Mouse (Mus musculus) embryonic fibroblast, embryonic 13.5 days (primary cell): ENCODE measurements around the gene Map3k20. TPM values are rescaled to one million over a fixed set of nuclear protein-coding genes. Genes with fewer than 3 reads are reported as not detected.
A peak's percentile ranks its signal among the peaks of the same experiment; 100 is the strongest.

ENCODE experiments used
- H3K27ac ChIP-seq: 2 replicates; pipeline ENCODE4 v1.5.1; 2012; ENCODE audit warnings: low read length, control low read depth, inconsistent platforms; ENCODE audit not compliant: insufficient read depth
- H3K4me1 ChIP-seq: 2 replicates; pipeline ENCODE4 v1.6.1; 2011; ENCODE audit warnings: low read length; ENCODE audit not compliant: control insufficient read depth, insufficient read depth
- H3K4me3 ChIP-seq: 2 replicates; pipeline ENCODE4 v1.5.1; 2011; ENCODE audit warnings: mild to moderate bottlenecking, control low read depth, low read length; ENCODE audit not compliant: insufficient read depth
- CTCF ChIP-seq: IDR thresholded peaks from 2 replicates; pipeline ENCODE4 v1.5.1; 2011; ENCODE audit warnings: mild to moderate bottlenecking, control low read depth, low read length, moderate library complexity, borderline replicate concordance; ENCODE audit not compliant: insufficient read depth
- POLR2A ChIP-seq: IDR thresholded peaks from 2 replicates; pipeline ENCODE4 v1.6.1; 2011; ENCODE audit warnings: low read depth, mild to moderate bottlenecking, control low read depth, low read length, moderate library complexity
- polyA plus RNA-seq: library from polyadenylated mRNA; stranded (reverse); fragments of >200 nt; gene quantifications from 2 replicates; pipeline ENCODE4 v1.2.4, GENCODE M21; 2011; ENCODE audit warnings: low read depth; ENCODE audit not compliant: missing spikeins, insufficient read length

Gene Map3k20
- polyA plus RNA-seq = 103 and 118 TPM in 2 replicates

DNA sequence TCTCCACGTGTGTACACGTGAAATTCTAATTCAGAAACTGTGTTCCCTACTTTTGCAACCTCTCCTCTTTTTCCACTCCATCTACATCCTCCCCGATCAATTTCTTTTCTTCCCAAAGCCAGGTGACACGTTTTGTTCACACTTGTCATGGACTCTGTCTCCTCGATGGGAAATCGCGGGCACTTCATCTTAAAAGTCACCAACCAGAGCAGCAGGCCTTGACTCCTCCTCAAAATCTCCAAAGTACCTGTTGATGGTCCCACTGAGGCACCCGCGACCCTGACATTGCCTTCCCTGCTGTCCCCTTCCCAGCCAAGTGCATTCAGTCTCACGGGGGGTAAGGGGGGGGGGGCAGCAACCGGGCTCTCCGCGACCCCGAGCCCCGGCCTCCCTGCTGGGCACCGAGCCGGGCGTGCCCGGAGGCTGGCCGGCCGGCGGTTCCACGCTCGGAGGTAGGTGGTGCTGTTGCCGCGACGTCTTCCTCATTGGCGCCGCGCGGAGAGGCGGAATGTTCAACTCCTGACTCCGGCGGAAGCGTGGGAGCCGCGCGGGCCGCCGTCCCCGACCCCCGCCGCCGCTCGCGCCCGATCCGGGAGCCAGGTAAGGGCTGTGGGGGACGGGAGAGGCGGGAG lies at the start of gene Map3k20:
TSS of gene Map3k20 (plus strand) at position 382 of the 632 bp plus-strand sequence.
- Histone ChIP-seq H3K4me1 (peaks cover 15% of the 10 kb centered on the region), H3K27ac (peak within 1 kb of the TSS; percentile 92)
- TF ChIP-seq CTCF (peak; percentile 24; the same call in 1 of the 2 replicates), POLR2A (peak; percentile 31)

DNA sequence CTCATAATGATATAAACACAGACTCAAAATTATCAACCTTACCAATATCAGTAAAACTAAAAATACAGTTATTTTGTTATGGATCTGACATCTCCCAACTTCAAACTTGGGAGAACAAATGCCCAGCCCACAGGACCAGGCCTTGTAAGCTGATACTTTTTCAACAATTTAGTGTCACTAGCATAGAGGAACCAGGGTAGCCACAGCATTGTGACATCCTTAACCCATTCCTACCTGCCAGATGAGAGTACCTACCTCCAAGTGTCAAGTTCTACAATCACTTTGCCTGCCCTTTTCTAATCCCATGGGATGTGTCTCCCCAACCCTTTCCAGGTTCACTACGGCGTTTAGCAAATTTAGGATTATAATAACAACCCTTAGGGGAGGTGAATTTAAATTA lies 47.0 kb upstream of the Map3k20 start:
- no peaks in the 10 kb centered on the region for H3K4me1 ChIP-seq
- TF ChIP-seq CTCF (no peak), POLR2A (no peak)
- H3K4me3 ChIP-seq = no peak overlapping the region
- peak overlapping the region; percentile 20; the same call in 1 of the 2 replicates for H3K27ac ChIP-seq

More for the DNA sequence above, at the start of gene Map3k20:
- peak within 1 kb of the TSS; percentile 98 for H3K4me3 ChIP-seq

DNA sequence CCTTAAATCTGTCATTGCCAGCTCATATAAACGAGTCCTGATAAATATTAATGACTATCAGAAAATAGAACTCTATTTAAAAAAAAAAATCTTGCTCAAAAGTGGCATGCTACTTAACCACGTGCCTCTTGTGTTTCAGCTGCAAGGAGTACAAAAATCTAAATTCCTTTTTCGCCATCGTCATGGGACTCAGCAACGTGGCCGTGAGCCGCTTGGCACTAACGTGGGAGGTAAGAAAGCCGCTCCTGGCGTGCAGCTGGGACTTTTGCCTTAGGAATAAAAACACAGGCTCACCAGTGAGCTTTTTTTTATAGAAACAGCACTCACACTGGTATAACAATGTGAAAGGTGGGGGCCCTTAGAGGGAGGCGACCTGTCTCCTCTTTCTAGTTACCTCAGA lies 46.5 kb upstream of the Map3k20 start:
- H3K4me1 ChIP-seq = no peaks in the 10 kb centered on the region

DNA sequence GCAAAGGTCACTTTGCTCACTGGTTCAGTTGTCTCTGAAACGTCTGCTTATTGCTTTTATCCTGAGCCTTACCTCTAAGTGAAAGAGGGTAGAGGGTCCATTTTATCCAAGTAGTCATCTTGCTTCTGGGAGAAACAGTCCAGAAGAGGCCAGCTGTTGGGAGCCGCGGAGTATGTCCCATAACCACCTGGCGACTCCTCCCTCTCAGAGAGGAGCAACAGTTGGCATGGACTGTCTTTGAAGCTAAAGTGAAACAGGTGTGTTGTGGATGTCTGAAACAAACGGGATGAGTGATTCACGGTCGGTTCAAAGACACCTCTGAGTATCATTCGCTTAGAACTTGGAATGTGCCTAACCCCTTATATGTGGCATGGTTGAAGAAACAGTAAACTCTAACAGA lies 46.0 kb upstream of the Map3k20 start:
- Histone ChIP-seq H3K27ac (0 out of 2 replicates have a peak overlapping the region, but pooled peaks have one; percentile 14), H3K4me1 (no peaks in the 10 kb centered on the region)

More for the DNA sequence above, 46.5 kb upstream of the Map3k20 start:
- H3K4me3 ChIP-seq = no peak overlapping the region
- no peak for TF ChIP-seq POLR2A
- TF ChIP-seq CTCF = no peak
- H3K27ac ChIP-seq = peak overlapping the region; percentile 14; the same call in 1 of the 2 replicates

DNA sequence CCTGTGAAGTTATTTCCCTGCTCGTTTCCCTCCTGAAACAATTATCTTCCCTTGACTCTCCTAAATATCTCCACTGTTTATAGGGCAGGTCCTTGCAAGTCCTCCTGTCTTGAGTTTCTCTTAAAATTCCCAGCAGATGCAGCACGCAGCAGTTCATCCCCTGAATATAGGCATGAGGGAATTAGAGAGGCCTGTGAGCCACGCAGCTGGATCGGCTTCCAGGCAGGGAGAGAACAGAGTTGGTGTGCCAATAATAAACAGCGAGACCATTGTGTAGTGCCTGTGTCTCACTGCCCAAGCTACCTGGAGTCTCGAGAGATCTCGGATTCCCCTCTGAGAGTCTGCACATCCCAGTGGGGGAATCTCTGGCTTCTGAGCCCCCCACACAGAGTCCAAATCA lies 45.4 kb upstream of the Map3k20 start:
- Histone ChIP-seq H3K4me1 (no peaks in the 10 kb centered on the region), H3K4me3 (no peak overlapping the region), H3K27ac (no peak overlapping the region)
- TF ChIP-seq POLR2A (no peak), CTCF (no peak)

More for the DNA sequence above, 46.0 kb upstream of the Map3k20 start:
- H3K4me3 ChIP-seq = no peak overlapping the region
- TF ChIP-seq POLR2A (no peak), CTCF (no peak)

DNA sequence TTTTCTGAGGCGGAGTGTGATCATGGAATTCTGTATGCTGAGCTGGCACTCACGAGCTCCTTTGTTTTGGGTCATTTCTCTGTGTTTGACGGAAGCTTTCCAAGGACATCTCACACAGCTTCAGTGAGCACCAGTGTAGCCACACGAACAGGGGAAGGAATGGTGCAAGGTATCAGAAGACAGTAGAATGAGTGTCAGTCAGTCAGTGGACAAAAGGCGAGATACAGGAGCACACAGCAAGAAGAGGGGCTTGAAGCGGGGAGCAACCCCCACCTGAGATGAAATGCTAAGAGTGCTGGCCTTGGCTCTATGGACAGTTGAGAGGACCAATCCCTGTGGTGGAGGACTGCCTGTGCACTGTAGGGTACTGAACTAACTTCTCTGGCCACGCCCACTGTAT lies 44.7 kb upstream of the Map3k20 start:
- Histone ChIP-seq H3K4me1 (no peaks in the 10 kb centered on the region), H3K4me3 (no peak overlapping the region), H3K27ac (no peak overlapping the region)
- TF ChIP-seq CTCF (no peak), POLR2A (no peak)

DNA sequence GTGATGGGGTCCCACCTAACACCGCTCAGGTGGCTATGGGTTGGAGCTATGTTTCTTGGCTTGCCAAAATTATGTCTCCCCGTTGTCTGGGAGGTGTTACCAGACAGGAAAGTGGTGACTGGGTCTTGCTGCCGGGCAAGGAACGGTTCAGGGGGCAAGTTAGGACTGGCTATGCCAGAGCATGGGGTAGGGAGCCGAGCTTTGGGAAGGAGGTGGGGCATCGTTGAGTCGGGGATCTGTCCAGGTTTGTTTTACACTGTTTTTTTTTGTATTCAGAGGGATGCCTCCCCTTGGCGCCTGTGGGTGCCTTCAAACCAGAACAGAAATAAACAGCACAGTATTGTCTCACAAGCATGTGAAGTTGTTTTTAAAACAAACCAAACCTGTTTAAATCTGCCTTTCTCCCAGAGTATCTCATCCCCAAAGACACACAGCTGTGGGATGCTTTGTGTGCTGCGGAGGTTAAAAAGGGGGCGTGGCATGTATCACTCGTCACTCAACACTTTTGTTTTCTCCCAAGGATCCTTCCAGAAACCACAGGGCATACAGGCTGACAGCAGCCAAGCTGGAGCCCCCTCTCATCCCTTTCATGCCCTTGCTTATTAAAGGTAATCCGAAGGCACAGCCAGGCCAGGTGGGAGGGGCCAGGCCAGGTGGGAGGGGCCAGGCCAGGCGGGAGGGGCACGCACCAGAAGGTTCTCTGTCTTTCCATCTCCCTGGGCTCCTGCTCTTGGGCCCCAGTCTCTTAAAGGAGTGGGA lies 43.5 kb upstream of the Map3k20 start:
- Histone ChIP-seq H3K4me1 (no peaks in the 10 kb centered on the region), H3K4me3 (no peak overlapping the region), H3K27ac (no peak overlapping the region)
- no peak for TF ChIP-seq CTCF
- TF ChIP-seq POLR2A = no peak

DNA sequence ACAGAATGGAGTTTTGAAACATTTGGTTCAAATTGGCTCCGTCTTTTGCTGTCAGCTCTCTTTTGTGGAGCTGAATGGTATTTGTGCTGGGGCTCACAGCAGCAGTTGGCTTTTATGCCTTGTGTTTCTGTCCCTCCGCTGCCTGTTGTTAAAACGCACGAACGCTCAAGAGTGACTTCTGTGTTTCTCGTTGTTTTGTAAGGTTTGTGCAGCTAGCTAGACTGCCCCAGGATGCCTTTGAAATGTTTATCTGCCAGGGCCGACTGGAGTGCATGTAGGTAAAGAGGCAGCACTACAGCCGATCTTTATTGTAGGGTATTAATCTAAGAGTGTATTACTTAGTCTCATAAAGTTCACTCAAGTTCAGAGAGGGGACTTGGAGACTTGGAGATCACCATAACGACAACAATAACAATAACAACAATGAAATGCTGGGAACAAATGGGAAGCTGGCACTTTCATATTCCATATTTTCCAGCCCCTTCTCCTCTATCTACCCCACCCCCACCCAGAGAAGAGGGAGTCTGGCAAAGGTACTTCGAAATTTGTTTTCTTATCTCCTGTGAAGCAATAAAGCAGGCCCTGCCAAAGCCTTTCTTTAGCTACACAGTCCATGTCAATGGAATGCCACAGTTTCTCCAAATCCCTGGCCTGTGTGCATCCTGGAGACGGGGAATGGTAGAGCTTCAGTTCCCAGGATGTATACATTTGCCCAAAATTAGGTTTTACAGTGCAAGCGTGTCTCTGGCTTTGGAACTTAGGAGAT lies 42.3 kb upstream of the Map3k20 start:
- H3K4me3 ChIP-seq = no peak overlapping the region
- H3K4me1 ChIP-seq = no peaks in the 10 kb centered on the region
- no peak overlapping the region for H3K27ac ChIP-seq
- TF ChIP-seq POLR2A (no peak), CTCF (no peak)

DNA sequence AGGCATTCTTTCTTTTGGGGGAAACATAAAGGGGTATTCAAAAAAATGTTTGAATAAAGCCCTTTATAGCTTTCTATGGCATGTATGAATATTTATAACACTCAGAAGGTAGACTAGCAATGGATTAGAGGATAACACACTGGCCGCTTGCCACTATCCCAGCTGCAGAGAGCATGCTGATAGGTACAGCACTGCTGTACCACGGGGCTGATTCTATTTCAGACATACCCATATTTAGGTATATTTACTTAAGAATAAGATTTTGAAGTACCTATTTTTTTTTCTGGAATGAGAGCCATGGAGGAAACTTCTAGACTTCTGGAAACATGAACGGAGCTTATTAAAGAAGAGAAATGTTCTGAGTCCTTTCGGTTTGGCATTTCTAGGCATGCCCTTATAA lies 39.8 kb upstream of the Map3k20 start:
- H3K4me1 ChIP-seq = no peaks in the 10 kb centered on the region
- TF ChIP-seq CTCF = no peak
- no peak for TF ChIP-seq POLR2A
- H3K27ac ChIP-seq = no peak overlapping the region
- H3K4me3 ChIP-seq = no peak overlapping the region
